Mouse (Mus musculus) midbrain, embryonic 10.5 days (tissue): ENCODE data around the gene Alkbh6. TPM values are rescaled to one million over a fixed set of nuclear protein-coding genes. Genes with fewer than 3 reads are reported as not detected.

ENCODE experiments used
- DNase-seq: peaks from one replicate; pipeline ENCODE4 v3.0.0-alpha.2; 2017; ENCODE audit warnings: low spot score
- H3K27ac ChIP-seq: fragments of 300-500 bp; sonication (generic); replicated peaks from 2 replicates; pipeline ENCODE4 v1.5.1; 2016; ENCODE audit warnings: mild to moderate bottlenecking
- H3K27me3 ChIP-seq: fragments of 300-500 bp; sonication (generic); 2 replicates; pipeline ENCODE4 v1.6.1; 2016; ENCODE audit warnings: low read depth, mild to moderate bottlenecking; ENCODE audit not compliant: poor library complexity, severe bottlenecking
- H3K36me3 ChIP-seq: fragments of 300-500 bp; sonication (generic); 2 replicates; pipeline ENCODE4 v1.6.1; 2016; ENCODE audit warnings: mild to moderate bottlenecking, moderate library complexity
- H3K4me1 ChIP-seq: fragments of 300-500 bp; sonication (generic); 2 replicates; pipeline ENCODE4 v1.6.1; 2016
- H3K4me3 ChIP-seq: fragments of 300-500 bp; sonication (generic); 2 replicates; pipeline ENCODE4 v1.5.1; 2016; ENCODE audit warnings: mild to moderate bottlenecking, moderate library complexity
- H3K9me3 ChIP-seq: fragments of 300-500 bp; sonication (generic); replicated peaks from 2 replicates; pipeline ENCODE4 v1.6.1; 2016; ENCODE audit warnings: mild to moderate bottlenecking
- WGBS: fragments of 180-500 bp; shearing (Covaris S2); methylation state at CpG from one replicate; pipeline ENCODE4 v1.1.7; 2016; 5-methylcytosine and 5-hydroxymethylcytosine counted together
- polyA plus RNA-seq: library from polyadenylated mRNA; unstranded; fragments of >200 nt; fragmentation: Nextera tagmentation; extraction: Ambion mirVana; gene quantifications from 2 replicates; pipeline ENCODE4 v1.2.1, GENCODE M21; 2016

The Alkbh6 gene
- 95.4 and 96.9 TPM in 2 replicates for polyA plus RNA-seq

GRCm38 (mm10) chr7:30308076-30309005, at the start of gene Alkbh6:
Alkbh6 (plus strand) TSS chr7:30308717.
- Histone ChIP-seq H3K36me3 (peaks cover 65% of the 10 kb centered on the region), H3K4me3 (peak within 1 kb of the TSS; percentile 68), H3K4me1 (peaks cover 24% of the 10 kb centered on the region), H3K9me3 (no peaks in the 10 kb centered on the region), H3K27ac (peak within 1 kb of the TSS; percentile 79), H3K27me3 (no peaks in the 10 kb centered on the region)
- 4% methylated on average over 27 of the region's 27 CpGs for WGBS
- peak; percentile 93 for DNase-seq

- Histone ChIP-seq H3K27me3 (no peaks in the 10 kb centered on the region), H3K4me3 (no peak overlapping the region), H3K4me1 (no peaks in the 10 kb centered on the region), H3K9me3 (no peaks in the 10 kb centered on the region), H3K36me3 (peaks cover 86% of the 10 kb centered on the region), H3K27ac (no peak overlapping the region)
- 76% methylated on average over 2 of the region's 2 CpGs for WGBS
- no peak for DNase-seq
Observed at GRCm38 (mm10) chr7:30265041-30265440, 43.5 kb upstream of the Alkbh6 start.

- no peaks in the 10 kb centered on the region for H3K4me1 ChIP-seq
- H3K9me3 ChIP-seq, result no peaks in the 10 kb centered on the region
- no peak overlapping the region for H3K27ac ChIP-seq
- H3K27me3 ChIP-seq, result no peaks in the 10 kb centered on the region
- DNase-seq, result no peak
- 96% methylated on average over 5 of the region's 5 CpGs for WGBS
- H3K36me3 ChIP-seq, result peaks cover 88% of the 10 kb centered on the region
- H3K4me3 ChIP-seq, result no peak overlapping the region
Observed at GRCm38 (mm10) chr7:30265531-30265930, 43.0 kb upstream of the Alkbh6 start.

GRCm38 (mm10) chr7:30265935-30266334, 42.6 kb upstream of the Alkbh6 start:
- H3K36me3 ChIP-seq, result peaks cover 90% of the 10 kb centered on the region
- WGBS, result 93% methylated on average over 7 of the region's 7 CpGs

GRCm38 (mm10) chr7:30266780-30267179, 41.7 kb upstream of the Alkbh6 start:
- Histone ChIP-seq H3K36me3 (peaks cover 90% of the 10 kb centered on the region), H3K4me1 (no peaks in the 10 kb centered on the region), H3K4me3 (no peak overlapping the region), H3K9me3 (no peaks in the 10 kb centered on the region), H3K27ac (no peak overlapping the region), H3K27me3 (no peaks in the 10 kb centered on the region)
- 84% methylated on average over 3 of the region's 3 CpGs for WGBS
- DNase-seq, result no peak

More at GRCm38 (mm10) chr7:30265935-30266334, 42.6 kb upstream of the Alkbh6 start:
- no peaks in the 10 kb centered on the region for H3K27me3 ChIP-seq
- H3K4me1 ChIP-seq, result no peaks in the 10 kb centered on the region
- H3K27ac ChIP-seq, result no peak overlapping the region
- H3K4me3 ChIP-seq, result no peak overlapping the region
- no peak for DNase-seq
- no peaks in the 10 kb centered on the region for H3K9me3 ChIP-seq

- Histone ChIP-seq H3K4me1 (no peaks in the 10 kb centered on the region), H3K36me3 (peaks cover 83% of the 10 kb centered on the region), H3K27me3 (no peaks in the 10 kb centered on the region), H3K9me3 (no peaks in the 10 kb centered on the region), H3K27ac (no peak overlapping the region), H3K4me3 (no peak overlapping the region)
- no peak for DNase-seq
- WGBS, result 89% methylated on average over 4 of the region's 4 CpGs
Observed at GRCm38 (mm10) chr7:30269641-30270040, 38.9 kb upstream of the Alkbh6 start.

GRCm38 (mm10) chr7:30274383-30274782, 34.1 kb upstream of the Alkbh6 start:
- Histone ChIP-seq H3K36me3 (peaks cover 39% of the 10 kb centered on the region), H3K4me3 (no peak overlapping the region), H3K27ac (no peak overlapping the region), H3K9me3 (no peaks in the 10 kb centered on the region), H3K4me1 (peaks cover 8% of the 10 kb centered on the region), H3K27me3 (no peaks in the 10 kb centered on the region)
- 86% methylated on average over 6 of the region's 6 CpGs for WGBS
- DNase-seq, result no peak

GRCm38 (mm10) chr7:30278911-30279310, 29.6 kb upstream of the Alkbh6 start:
- H3K27ac ChIP-seq, result no peak overlapping the region
- H3K4me1 ChIP-seq, result peaks cover 22% of the 10 kb centered on the region
- DNase-seq, result no peak
- peak overlapping the region; percentile 80; the same call in 1 of the 2 replicates for H3K4me3 ChIP-seq
- no peaks in the 10 kb centered on the region for H3K9me3 ChIP-seq
- peaks cover 1% of the 10 kb centered on the region; the same call in 1 of the 2 replicates for H3K36me3 ChIP-seq
- no peaks in the 10 kb centered on the region for H3K27me3 ChIP-seq
- 54% methylated on average over 2 of the region's 2 CpGs for WGBS

GRCm38 (mm10) chr7:30279536-30279935, 29.0 kb upstream of the Alkbh6 start:
- peak overlapping the region; percentile 90 for H3K27ac ChIP-seq
- H3K9me3 ChIP-seq, result no peaks in the 10 kb centered on the region
- H3K4me3 ChIP-seq, result peak overlapping the region; percentile 80
- DNase-seq, result peak; percentile 23
- peaks cover 22% of the 10 kb centered on the region for H3K4me1 ChIP-seq
- WGBS, result 0% methylated on average over 6 of the region's 6 CpGs
- H3K36me3 ChIP-seq, result no peaks in the 10 kb centered on the region
- no peaks in the 10 kb centered on the region for H3K27me3 ChIP-seq

- H3K9me3 ChIP-seq, result no peaks in the 10 kb centered on the region
- peak within 1 kb of the TSS; percentile 80 for H3K4me3 ChIP-seq
- WGBS, result 0% methylated on average over 49 of the region's 49 CpGs
- H3K27ac ChIP-seq, result peak within 1 kb of the TSS; percentile 90
- peaks cover 22% of the 10 kb centered on the region for H3K4me1 ChIP-seq
- no peaks in the 10 kb centered on the region for H3K36me3 ChIP-seq
- peak; percentile 95 for DNase-seq
- H3K27me3 ChIP-seq, result no peaks in the 10 kb centered on the region
Observed at GRCm38 (mm10) chr7:30279951-30280669, 28.4 kb upstream of the Alkbh6 start, which contains the start of the genes Thap8 and Wdr62. Thap8 (plus strand) TSS chr7:30280094. Wdr62 (minus strand) TSS chr7:30280419.

GRCm38 (mm10) chr7:30280670-30281138, 27.8 kb upstream of the Alkbh6 start:
- no peaks in the 10 kb centered on the region for H3K36me3 ChIP-seq
- WGBS, result under 1% methylated on average over 20 of the region's 20 CpGs
- peak overlapping the region; percentile 80 for H3K4me3 ChIP-seq
- no peaks in the 10 kb centered on the region for H3K9me3 ChIP-seq
- H3K27ac ChIP-seq, result peak overlapping the region; percentile 90
- peaks cover 22% of the 10 kb centered on the region for H3K4me1 ChIP-seq
- peak; percentile 82 for DNase-seq
- no peaks in the 10 kb centered on the region for H3K27me3 ChIP-seq

GRCm38 (mm10) chr7:30281522-30281921, 27.0 kb upstream of the Alkbh6 start:
- Histone ChIP-seq H3K4me1 (peaks cover 22% of the 10 kb centered on the region), H3K36me3 (no peaks in the 10 kb centered on the region), H3K9me3 (no peaks in the 10 kb centered on the region), H3K27ac (no peak overlapping the region), H3K4me3 (peak overlapping the region; percentile 80; the same call in 1 of the 2 replicates), H3K27me3 (no peaks in the 10 kb centered on the region)
- no peak for DNase-seq
- 89% methylated on average over 4 of the region's 4 CpGs for whole genome bisulfite sequencing
